Mouse (Mus musculus) liver, adult 2 months (tissue): Measurements from ENCODE around the gene Cog5. TPM values are rescaled to one million over a fixed set of nuclear protein-coding genes. Genes with fewer than 3 reads are reported as not detected.

Experiments used
- DNase-seq: peaks from one replicate; pipeline ENCODE4 v3.0.0-alpha.2; 2011; ENCODE audit warnings: low read depth, low spot score; ENCODE audit errors: extremely low read depth
- H3K27ac ChIP-seq: fragments of 200-500 bp; replicated peaks from 2 replicates; pipeline ENCODE4 v1.5.1; 2012; ENCODE audit warnings: low read depth, mild to moderate bottlenecking, control low read depth, inconsistent platforms, low read length; ENCODE audit not compliant: insufficient read depth
- H3K27me3 ChIP-seq: fragments of 200-500 bp; 2 replicates; pipeline ENCODE4 v1.6.1; 2012; ENCODE audit warnings: mild to moderate bottlenecking, moderate library complexity, low read length, inconsistent platforms; ENCODE audit not compliant: control insufficient read depth, insufficient read depth
- H3K36me3 ChIP-seq: fragments of 200-500 bp; 2 replicates; pipeline ENCODE4 v1.6.1; 2012; ENCODE audit warnings: low read length, inconsistent platforms; ENCODE audit not compliant: control insufficient read depth, insufficient read depth
- H3K4me1 ChIP-seq: fragments of 200-500 bp; 2 replicates; pipeline ENCODE4 v1.6.1; 2011; ENCODE audit warnings: low read length; ENCODE audit not compliant: control insufficient read depth, insufficient read depth
- H3K4me3 ChIP-seq: fragments of 200-500 bp; 2 replicates; pipeline ENCODE4 v1.5.1; 2011; ENCODE audit warnings: low read depth, mild to moderate bottlenecking, control low read depth, low read length, moderate library complexity; ENCODE audit not compliant: insufficient read depth
- H3K79me2 ChIP-seq: fragments of 200-500 bp; 2 replicates; pipeline ENCODE4 v1.6.1; 2012; ENCODE audit warnings: inconsistent platforms, mild to moderate bottlenecking, low read length, moderate library complexity; ENCODE audit not compliant: control insufficient read depth, insufficient read depth
- H3K9ac ChIP-seq: fragments of 200-500 bp; 2 replicates; pipeline ENCODE4 v1.6.1; 2012; ENCODE audit warnings: low read depth, mild to moderate bottlenecking, control low read depth, inconsistent platforms, low read length
- CTCF ChIP-seq: fragments of 200-500 bp; IDR thresholded peaks from 2 replicates; pipeline ENCODE4 v1.5.1; 2011; ENCODE audit warnings: low read depth, low read length, control low read depth
- POLR2A ChIP-seq: fragments of 200-500 bp; IDR thresholded peaks from 2 replicates; pipeline ENCODE4 v1.6.1; 2011; ENCODE audit warnings: low read length, control low read depth; ENCODE audit not compliant: insufficient read depth; ENCODE audit errors: extremely low read depth
- WGBS: fragments of 180-500 bp; shearing (Covaris S2); methylation state at CpG from one replicate; pipeline ENCODE4 v1.1.7; 2018; 5-methylcytosine and 5-hydroxymethylcytosine counted together
- polyA plus RNA-seq: library from polyadenylated mRNA; depleted of rRNA; stranded (reverse); fragments of >200 nt; gene quantifications from 2 replicates; pipeline ENCODE4 v1.2.3, GENCODE M21; 2012
- total RNA-seq: library from RNA; depleted of rRNA; stranded (reverse); fragments of >200 nt; gene quantifications from 2 replicates; pipeline ENCODE4 v1.2.3, GENCODE M21; 2014

Gene Cog5
- total and polyA plus RNA-seq, 2 experiments = 7.6 to 33.5 TPM

GRCm38 (mm10) chr12:31701411-31701810 lies 46.7 kb downstream of the Cog5 start:
- 94% methylated on average over 5 of the region's 5 CpGs for WGBS
- no peak for TF ChIP-seq CTCF
- no peak for TF ChIP-seq POLR2A
- DNase-seq = no peak

DNA sequence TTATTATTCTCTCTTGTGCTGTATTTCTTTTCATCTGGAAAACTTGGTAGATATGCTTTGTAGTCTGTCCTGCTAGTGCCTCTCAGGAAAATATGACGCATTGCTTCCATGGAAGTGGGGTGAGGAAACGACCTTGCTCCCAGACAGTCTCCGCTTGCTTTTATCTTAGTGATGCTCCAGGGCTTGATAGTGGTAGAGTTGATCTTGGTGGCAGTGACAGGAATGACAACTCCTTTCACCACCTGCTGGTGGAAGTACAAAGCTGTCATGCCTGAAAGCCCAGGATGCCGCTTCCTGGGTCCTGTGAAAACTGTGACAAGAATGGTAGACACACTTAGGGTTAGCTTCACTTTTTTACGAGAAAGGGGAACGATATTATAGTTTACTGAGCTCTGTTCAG lies 49.2 kb downstream of the Cog5 start:
- Histone ChIP-seq H3K9ac (no peak overlapping the region), H3K4me3 (no peak overlapping the region), H3K27me3 (no peaks in the 10 kb centered on the region), H3K4me1 (no peaks in the 10 kb centered on the region), H3K27ac (no peak overlapping the region), H3K79me2 (no peaks in the 10 kb centered on the region), H3K36me3 (no peaks in the 10 kb centered on the region)
- no peak for DNase-seq
- no peak for TF ChIP-seq CTCF
- TF ChIP-seq POLR2A = no peak
- 80% methylated on average over 6 of the region's 6 CpGs for WGBS

More at GRCm38 (mm10) chr12:31701411-31701810, 46.7 kb downstream of the Cog5 start:
- Histone ChIP-seq H3K9ac (no peak overlapping the region), H3K36me3 (no peaks in the 10 kb centered on the region), H3K4me3 (no peak overlapping the region), H3K27me3 (no peaks in the 10 kb centered on the region), H3K27ac (no peak overlapping the region), H3K79me2 (no peaks in the 10 kb centered on the region; the same call in 1 of the 2 replicates), H3K4me1 (no peaks in the 10 kb centered on the region)

DNA sequence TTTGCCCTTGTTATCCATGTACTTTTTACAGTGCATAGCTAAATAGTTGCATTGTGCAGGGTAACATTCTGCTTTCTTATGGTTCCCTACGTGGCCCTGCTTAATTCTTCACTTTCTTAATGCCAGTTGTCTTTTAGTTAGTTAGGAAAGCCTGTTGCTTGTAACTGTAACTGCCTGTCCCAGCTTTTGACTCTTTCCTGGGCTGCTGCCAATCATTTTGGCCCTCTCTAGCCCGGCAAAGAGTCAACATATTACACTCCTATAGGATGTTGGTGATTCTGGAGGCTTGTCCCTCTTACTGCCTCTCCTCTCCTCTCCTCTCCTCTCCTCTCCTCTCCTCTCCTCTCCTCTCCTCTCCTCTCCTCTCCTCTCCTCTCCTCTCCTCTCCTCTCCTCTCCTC lies 51.5 kb downstream of the Cog5 start:
- no peak overlapping the region for H3K27ac ChIP-seq
- H3K9ac ChIP-seq = no peak overlapping the region
- DNase-seq = no peak
- no peaks in the 10 kb centered on the region for H3K79me2 ChIP-seq
- H3K36me3 ChIP-seq = peaks cover 1% of the 10 kb centered on the region; the same call in 1 of the 2 replicates
- WGBS = 46% methylated on average over 2 of the region's 2 CpGs
- TF ChIP-seq CTCF (no peak), POLR2A (no peak)
- H3K27me3 ChIP-seq = no peaks in the 10 kb centered on the region
- no peaks in the 10 kb centered on the region for H3K4me1 ChIP-seq
- no peak overlapping the region for H3K4me3 ChIP-seq

DNA sequence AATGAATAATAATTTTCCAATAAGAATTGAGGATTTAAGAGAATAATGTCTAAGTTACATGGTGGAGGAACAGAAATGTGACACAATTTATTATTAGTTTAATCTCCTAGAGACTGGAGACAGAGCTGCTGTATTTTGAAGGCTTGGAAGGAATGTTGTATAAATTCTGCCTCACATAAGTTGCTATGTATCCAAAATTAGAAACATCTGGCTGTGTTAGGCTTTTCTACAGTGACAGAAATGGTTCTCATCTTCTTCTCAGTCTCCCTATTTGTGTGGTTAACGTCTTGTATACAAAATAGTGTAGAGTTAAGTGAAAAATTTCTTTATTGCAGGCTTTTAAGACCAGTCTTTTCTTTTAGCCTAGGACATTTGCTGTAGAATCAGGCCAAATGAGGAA lies 52.9 kb downstream of the Cog5 start:
- 92% methylated on average over 1 of the region's 1 CpGs for WGBS
- Histone ChIP-seq H3K4me3 (no peak overlapping the region), H3K9ac (no peak overlapping the region), H3K27me3 (no peaks in the 10 kb centered on the region), H3K36me3 (peaks cover 1% of the 10 kb centered on the region; the same call in 1 of the 2 replicates), H3K4me1 (no peaks in the 10 kb centered on the region), H3K79me2 (no peaks in the 10 kb centered on the region), H3K27ac (no peak overlapping the region)
- TF ChIP-seq CTCF = no peak
- TF ChIP-seq POLR2A = no peak
- no peak for DNase-seq

GRCm38 (mm10) chr12:31709665-31710064 lies 55.0 kb downstream of the Cog5 start:
- Histone ChIP-seq H3K27ac (no peak overlapping the region), H3K4me3 (no peak overlapping the region), H3K27me3 (no peaks in the 10 kb centered on the region), H3K79me2 (no peaks in the 10 kb centered on the region), H3K4me1 (no peaks in the 10 kb centered on the region), H3K9ac (no peak overlapping the region), H3K36me3 (peaks cover 1% of the 10 kb centered on the region; the same call in 1 of the 2 replicates)
- DNase-seq = no peak
- WGBS = 92% methylated on average over 6 of the region's 6 CpGs
- TF ChIP-seq CTCF (no peak), POLR2A (no peak)

DNA sequence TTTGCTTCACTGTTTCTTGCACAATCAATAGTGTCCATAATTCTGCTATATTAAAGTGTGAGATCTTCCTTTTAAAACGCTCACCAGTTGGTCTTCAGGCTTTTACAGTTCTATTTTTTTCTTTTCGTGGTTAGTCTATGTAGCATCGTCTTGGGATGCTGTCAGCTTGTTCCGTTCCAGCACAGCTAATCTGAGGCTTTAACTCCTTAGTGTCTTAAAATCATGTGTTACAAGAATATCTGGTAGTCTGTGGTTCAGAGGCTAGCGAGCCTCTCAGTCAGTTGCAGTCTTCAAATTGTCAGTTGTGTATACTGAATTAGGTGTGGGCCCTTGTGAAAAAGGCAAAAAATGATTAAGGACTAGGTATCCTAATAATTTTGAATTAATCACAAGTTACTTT lies 57.6 kb downstream of the Cog5 start:
- no peak overlapping the region for H3K9ac ChIP-seq
- H3K27ac ChIP-seq = no peak overlapping the region

More for the DNA sequence above, 57.6 kb downstream of the Cog5 start:
- Histone ChIP-seq H3K79me2 (no peaks in the 10 kb centered on the region), H3K36me3 (peaks cover 1% of the 10 kb centered on the region; the same call in 1 of the 2 replicates), H3K27me3 (no peaks in the 10 kb centered on the region), H3K4me3 (no peak overlapping the region), H3K4me1 (no peaks in the 10 kb centered on the region)
- TF ChIP-seq CTCF (no peak), POLR2A (no peak)
- no peak for DNase-seq
- 74% methylated on average over 5 of the region's 5 CpGs for WGBS
